Mouse (Mus musculus): Measurements from ENCODE around the gene Fam89a. TPM values are rescaled to one million over a fixed set of nuclear protein-coding genes. Genes with fewer than 3 reads are reported as not detected.

Gene Fam89a
- polyA plus RNA-seq, 1 experiment, result 1.7 TPM

- no peak overlapping the region for H3K4me3 ChIP-seq (ENCODE audit: low read depth, low read length)
- H3K27me3 ChIP-seq (ENCODE audit: control insufficient read depth, insufficient read depth, low read length), result peaks cover 21% of the 10 kb centered on the region
- 28% methylated on average over 4 of the region's 4 CpGs for WGBS
- no peaks in the 10 kb centered on the region for H3K36me3 ChIP-seq (ENCODE audit: control insufficient read depth, insufficient read depth, low read length)
- H3K27ac ChIP-seq (ENCODE audit: insufficient read depth, low read depth, low read length), result no peak overlapping the region
- H3K4me1 ChIP-seq (ENCODE audit: control insufficient read depth, insufficient read depth, insufficient read length, low read length), result peaks cover 13% of the 10 kb centered on the region
- TF ChIP-seq POLR2A (IDR thresholded peaks at IDR 0.05; ENCODE audit: low read depth, low read length), result no peak
- TF ChIP-seq CTCF (IDR thresholded peaks at IDR 0.05; ENCODE audit: extremely low read depth, insufficient read length, insufficient replicate concordance, low read depth, low read length), result no peak
Observed at GRCm38 (mm10) chr8:124754792-124755190, 3.2 kb upstream of the Fam89a start.

- no peak overlapping the region for H3K4me3 ChIP-seq (ENCODE audit: low read depth, low read length)
- 18% methylated on average over 11 of the region's 11 CpGs for WGBS
- peaks cover 13% of the 10 kb centered on the region for H3K4me1 ChIP-seq (ENCODE audit: control insufficient read depth, insufficient read depth, insufficient read length, low read length)
- TF ChIP-seq POLR2A (IDR thresholded peaks at IDR 0.05; ENCODE audit: low read depth, low read length) (no peak), CTCF (IDR thresholded peaks at IDR 0.05; ENCODE audit: extremely low read depth, insufficient read length, insufficient replicate concordance, low read depth, low read length) (no peak)
- H3K27me3 ChIP-seq (ENCODE audit: control insufficient read depth, insufficient read depth, low read length), result peaks cover 21% of the 10 kb centered on the region
- no peak overlapping the region for H3K27ac ChIP-seq (ENCODE audit: insufficient read depth, low read depth, low read length)
- H3K36me3 ChIP-seq (ENCODE audit: control insufficient read depth, insufficient read depth, low read length), result no peaks in the 10 kb centered on the region
Observed at GRCm38 (mm10) chr8:124754101-124754791, 2.6 kb upstream of the Fam89a start.

- TF ChIP-seq CTCF (IDR thresholded peaks at IDR 0.05; ENCODE audit: extremely low read depth, insufficient read length, insufficient replicate concordance, low read depth, low read length), result no peak
- no peak for TF ChIP-seq POLR2A (IDR thresholded peaks at IDR 0.05; ENCODE audit: low read depth, low read length)
- WGBS, result 46% methylated on average over 21 of the region's 21 CpGs
- H3K4me1 ChIP-seq (ENCODE audit: control insufficient read depth, insufficient read depth, insufficient read length, low read length), result peaks cover 13% of the 10 kb centered on the region
- H3K27ac ChIP-seq (ENCODE audit: insufficient read depth, low read depth, low read length), result no peak overlapping the region
- no peaks in the 10 kb centered on the region for H3K36me3 ChIP-seq (ENCODE audit: control insufficient read depth, insufficient read depth, low read length)
- H3K27me3 ChIP-seq (ENCODE audit: control insufficient read depth, insufficient read depth, low read length), result peaks cover 23% of the 10 kb centered on the region
- no peak overlapping the region for H3K4me3 ChIP-seq (ENCODE audit: low read depth, low read length)
Observed at GRCm38 (mm10) chr8:124752325-124752862, 762 bp upstream of the Fam89a start.

GRCm38 (mm10) chr8:124751191-124751590, 441 bp downstream of the Fam89a start:
- Histone ChIP-seq H3K4me1 (ENCODE audit: control insufficient read depth, insufficient read depth, insufficient read length, low read length) (peaks cover 13% of the 10 kb centered on the region), H3K4me3 (ENCODE audit: low read depth, low read length) (peak overlapping the region; percentile 87), H3K36me3 (ENCODE audit: control insufficient read depth, insufficient read depth, low read length) (no peaks in the 10 kb centered on the region), H3K27ac (ENCODE audit: insufficient read depth, low read depth, low read length) (no peak overlapping the region), H3K27me3 (ENCODE audit: control insufficient read depth, insufficient read depth, low read length) (peaks cover 23% of the 10 kb centered on the region)
- 1% methylated on average over 31 of the region's 31 CpGs for WGBS
- TF ChIP-seq POLR2A (IDR thresholded peaks at IDR 0.05; ENCODE audit: low read depth, low read length) (no peak), CTCF (IDR thresholded peaks at IDR 0.05; ENCODE audit: extremely low read depth, insufficient read length, insufficient replicate concordance, low read depth, low read length) (no peak)

GRCm38 (mm10) chr8:124746661-124747060, 5.0 kb downstream of the Fam89a start:
- no peak overlapping the region for H3K27ac ChIP-seq (ENCODE audit: insufficient read depth, low read depth, low read length)
- H3K36me3 ChIP-seq (ENCODE audit: control insufficient read depth, insufficient read depth, low read length), result no peaks in the 10 kb centered on the region
- peaks cover 17% of the 10 kb centered on the region for H3K27me3 ChIP-seq (ENCODE audit: control insufficient read depth, insufficient read depth, low read length)
- TF ChIP-seq POLR2A (IDR thresholded peaks at IDR 0.05; ENCODE audit: low read depth, low read length), result no peak
- no peak for TF ChIP-seq CTCF (IDR thresholded peaks at IDR 0.05; ENCODE audit: extremely low read depth, insufficient read length, insufficient replicate concordance, low read depth, low read length)
- WGBS, result 31% methylated on average over 13 of the region's 13 CpGs
- H3K4me1 ChIP-seq (ENCODE audit: control insufficient read depth, insufficient read depth, insufficient read length, low read length), result peaks cover 7% of the 10 kb centered on the region
- H3K4me3 ChIP-seq (ENCODE audit: low read depth, low read length), result no peak overlapping the region

GRCm38 (mm10) chr8:124739268-124739667, 12.4 kb downstream of the Fam89a start:
- TF ChIP-seq CTCF (IDR thresholded peaks at IDR 0.05; ENCODE audit: extremely low read depth, insufficient read length, insufficient replicate concordance, low read depth, low read length) (no peak), POLR2A (IDR thresholded peaks at IDR 0.05; ENCODE audit: low read depth, low read length) (no peak)
- WGBS, result 38% methylated on average over 1 of the region's 1 CpGs
- no peaks in the 10 kb centered on the region for H3K27me3 ChIP-seq (ENCODE audit: control insufficient read depth, insufficient read depth, low read length)
- peaks cover 3% of the 10 kb centered on the region; the same call in 1 of the 2 replicates for H3K36me3 ChIP-seq (ENCODE audit: control insufficient read depth, insufficient read depth, low read length)
- H3K27ac ChIP-seq (ENCODE audit: insufficient read depth, low read depth, low read length), result no peak overlapping the region
- no peaks in the 10 kb centered on the region for H3K4me1 ChIP-seq (ENCODE audit: control insufficient read depth, insufficient read depth, insufficient read length, low read length)
- no peak overlapping the region for H3K4me3 ChIP-seq (ENCODE audit: low read depth, low read length)

GRCm38 (mm10) chr8:124735371-124735911, 16.2 kb downstream of the Fam89a start:
- Histone ChIP-seq H3K36me3 (ENCODE audit: control insufficient read depth, insufficient read depth, low read length) (peaks cover 30% of the 10 kb centered on the region), H3K4me3 (ENCODE audit: low read depth, low read length) (no peak overlapping the region)

More at GRCm38 (mm10) chr8:124735371-124735911, 16.2 kb downstream of the Fam89a start:
- no peak for TF ChIP-seq CTCF (IDR thresholded peaks at IDR 0.05; ENCODE audit: extremely low read depth, insufficient read length, insufficient replicate concordance, low read depth, low read length)
- no peak for TF ChIP-seq POLR2A (IDR thresholded peaks at IDR 0.05; ENCODE audit: low read depth, low read length)
- Histone ChIP-seq H3K27me3 (ENCODE audit: control insufficient read depth, insufficient read depth, low read length) (no peaks in the 10 kb centered on the region), H3K4me1 (ENCODE audit: control insufficient read depth, insufficient read depth, insufficient read length, low read length) (no peaks in the 10 kb centered on the region), H3K27ac (ENCODE audit: insufficient read depth, low read depth, low read length) (no peak overlapping the region)
- WGBS, result 78% methylated on average over 3 of the region's 3 CpGs
